Mouse (Mus musculus) bone marrow, adult 2 months (tissue): ENCODE data around the gene Jmjd1c.

Experiments
- CTCF ChIP-seq: fragments of 200-500 bp; IDR thresholded peaks from 2 replicates; pipeline ENCODE4 v1.5.1; 2011; ENCODE audit warnings: low read length, control low read depth; ENCODE audit not compliant: control insufficient read depth, insufficient read depth
- POLR2A ChIP-seq: fragments of 200-500 bp; IDR thresholded peaks from 2 replicates; pipeline ENCODE4 v1.6.1; 2011; ENCODE audit warnings: low read depth, mild to moderate bottlenecking, control low read depth, low read length, borderline replicate concordance; ENCODE audit not compliant: control insufficient read depth

- TF ChIP-seq CTCF (no peak), POLR2A (no peak)
Measured at GRCm38 (mm10) chr10:67209916-67210675, 114.2 kb downstream of the Jmjd1c start.
